Mouse (Mus musculus) skeletal muscle tissue, adult 2 months (tissue): ENCODE measurements at regions not wholly inside any gene's neighbourhood (a gene's known extent, or its start where the extent isn't known, plus 50 kb on each side); places are given as distances from the start of the nearest gene placed in this dataset.

ENCODE experiments used
- DNase-seq: peaks from one replicate; pipeline ENCODE4 v3.0.0-alpha.2; 2012; ENCODE audit warnings: low read depth, low spot score

- DNase-seq = no peak
These were observed 160.0 kb downstream of the Spata19 start for GRCm38 (mm10) chr9:27556315-27557225.

GRCm38 (mm10) chr9:27557886-27558285 lies 161.3 kb downstream of the Spata19 start:
- no peak for DNase-seq

GRCm38 (mm10) chr9:27558286-27558685 lies 161.7 kb downstream of the Spata19 start:
- DNase-seq = no peak

- DNase-seq = no peak
These were observed 171.9 kb downstream of the Spata19 start for GRCm38 (mm10) chr9:27568372-27569053.

GRCm38 (mm10) chr9:27569054-27569387 lies 172.4 kb downstream of the Spata19 start:
- no peak for DNase-seq

GRCm38 (mm10) chr9:27617096-27617839 lies 173.3 kb upstream of the Opcml start:
- DNase-seq = peak; percentile 1

- no peak for DNase-seq
These were observed 155.7 kb upstream of the Opcml start for GRCm38 (mm10) chr9:27634901-27635300.

- no peak for DNase-seq
These were observed 150.0 kb upstream of the Opcml start for GRCm38 (mm10) chr9:27640611-27641010.

GRCm38 (mm10) chr9:27643312-27643711 lies 147.3 kb upstream of the Opcml start:
- no peak for DNase-seq

- no peak for DNase-seq
These were observed 146.7 kb upstream of the Opcml start for GRCm38 (mm10) chr9:27643916-27644315.

- DNase-seq = no peak
These were observed 145.1 kb upstream of the Opcml start for GRCm38 (mm10) chr9:27645435-27645834.

GRCm38 (mm10) chr9:27646100-27646499 lies 144.5 kb upstream of the Opcml start:
- DNase-seq = no peak

GRCm38 (mm10) chr9:27646956-27647355 lies 143.6 kb upstream of the Opcml start:
- DNase-seq = no peak

- DNase-seq = no peak
These were observed 132.6 kb upstream of the Opcml start for GRCm38 (mm10) chr9:27658001-27658400.

GRCm38 (mm10) chr9:27661431-27662300 lies 128.9 kb upstream of the Opcml start:
- no peak for DNase-seq

GRCm38 (mm10) chr9:27663230-27663629 lies 127.3 kb upstream of the Opcml start:
- DNase-seq = no peak

GRCm38 (mm10) chr9:27665659-27666058 lies 124.9 kb upstream of the Opcml start:
- DNase-seq = no peak

- DNase-seq = no peak
These were observed 120.4 kb upstream of the Opcml start for GRCm38 (mm10) chr9:27670032-27670740.

GRCm38 (mm10) chr9:27685325-27685724 lies 105.2 kb upstream of the Opcml start:
- no peak for DNase-seq

- DNase-seq = no peak
These were observed 99.0 kb upstream of the Opcml start for GRCm38 (mm10) chr9:27691616-27692015.

- DNase-seq = no peak
These were observed 97.8 kb upstream of the Opcml start for GRCm38 (mm10) chr9:27692751-27693150.
